Comparison of ENCODE assay signal across 9 mouse cellular contexts in genomic region chr10:128148789-128149365, GRCm38 (mm10). TPM values are rescaled to one million over a fixed set of nuclear protein-coding genes. Genes with fewer than 3 reads are reported as not detected.
DNase-seq lines count a peak whose midpoint lies in the region; ATAC-seq and TF ChIP-seq lines count a peak whose summit lies in the region.
"Had no signal": no experiment of that assay in that cellular context is flagged by ENCODE, and none has a peak within 500 bp of the region (broad histone marks: within the 10 kb centered on the region; RNA-seq: fewer than 3 reads in every experiment).

No protein-coding gene starts in this region.

- TF ChIP-seq EP300 in liver, embryonic 14.5 days (IDR thresholded peaks at IDR 0.05; ENCODE audit: low read depth), result no peak

- H3K4me1 ChIP-seq in kidney, adult 2 months (ENCODE audit: control insufficient read depth, insufficient read depth, low read length), result peaks cover 11% of the 10 kb centered on the region; the same call in 1 of the 2 replicates
- H3K4me1 ChIP-seq in G1E (ENCODE audit: insufficient read depth, low read depth, low read length), result peaks cover 20% of the 10 kb centered on the region
- H3K4me1 ChIP-seq in heart, embryonic 12.5 days (replicated peaks), result peaks cover 34% of the 10 kb centered on the region
- H3K4me1 ChIP-seq in liver, embryonic 14.5 days (replicated peaks; ENCODE audit: control insufficient read depth in 2 of 2, insufficient read depth in 2 of 2, low read length in 1 of 2), result peaks cover 11 to 12% of the 10 kb centered on the region in 2 experiments
- no peaks in the 10 kb centered on the region for H3K4me1 ChIP-seq in midbrain, embryonic 16.5 days (ENCODE audit: control insufficient read depth, insufficient read depth, low read length)

- ATAC-seq in G1E (ENCODE audit: extremely low read depth, insufficient number of reproducible peaks, low FRiP score, poor library complexity, severe bottlenecking), result no peak
- no peak for ATAC-seq in heart, embryonic 12.5 days (ENCODE audit: insufficient number of reproducible peaks, low FRiP score)
- ATAC-seq in liver, embryonic 14.5 days (ENCODE audit: insufficient read depth), result no peak
- no peak for ATAC-seq in midbrain, embryonic 16.5 days

- intact Hi-C loops in left cerebral cortex, postnatal 36 days (cut with DNase I), result no loop called here

- H3K9ac ChIP-seq in heart, embryonic 12.5 days, result no peak overlapping the region
- peak overlapping the region; percentile 76 for H3K9ac ChIP-seq in liver, embryonic 14.5 days (replicated peaks)
- no peak overlapping the region for H3K9ac ChIP-seq in midbrain, embryonic 16.5 days (ENCODE audit: low read depth, low read length)

- DNase-seq in kidney, adult 2 months, result no peak
- DNase-seq in kidney, adult 18-20 months, result no peak
- no peak for DNase-seq in G1E (ENCODE audit: low spot score)
- DNase-seq in liver, embryonic 14.5 days (ENCODE audit: low read depth in 3 of 3, low spot score in 3 of 3), result no peak
- DNase-seq in left cerebral cortex, postnatal 36 days (ENCODE audit: low spot score in 2 of 2), result no peak
- DNase-seq in ovary, postnatal 10 days (ENCODE audit: low spot score), result no peak

- H3K4me3 ChIP-seq in kidney, adult 2 months (ENCODE audit: insufficient read depth, low read depth, low read length), result no peak overlapping the region
- peak overlapping the region; percentile 66; the same call in 1 of the 2 replicates for H3K4me3 ChIP-seq in G1E (ENCODE audit: low read depth, low read length)
- no peak overlapping the region for H3K4me3 ChIP-seq in heart, embryonic 12.5 days
- H3K4me3 ChIP-seq in liver, embryonic 14.5 days (ENCODE audit: insufficient read depth in 1 of 2, low read depth in 2 of 2, low read length in 2 of 2), result peak overlapping the region in 1 of 2 experiments; percentile 59; a peak in 2 of 4 replicates
- no peak overlapping the region for H3K4me3 ChIP-seq in midbrain, embryonic 16.5 days (ENCODE audit: low read depth, low read length)
- H3K4me3 ChIP-seq: myocyte had no signal

- WGBS in kidney, adult 2 months, result 72% methylated on average over 5 of the region's 5 CpGs
- 75% methylated on average over 5 of the region's 5 CpGs for WGBS in heart, embryonic 12.5 days
- WGBS in liver, embryonic 14.5 days (ENCODE audit: insufficient replicate concordance), result 76% methylated on average over 5 of the region's 5 CpGs
- 94% methylated on average over 5 of the region's 5 CpGs for WGBS in midbrain, embryonic 16.5 days

- no peak for TF ChIP-seq CTCF in kidney, adult 2 months (conservative IDR thresholded peaks at IDR 0.05; ENCODE audit: insufficient read depth, insufficient read length, low read depth, low read length)
- TF ChIP-seq CTCF in G1E (IDR thresholded peaks at IDR 0.05; ENCODE audit: low read depth, low read length), result no peak
- TF ChIP-seq CTCF in liver, embryonic 14.5 days (IDR thresholded peaks at IDR 0.05; ENCODE audit: low read depth), result no peak

- H3K4me2 ChIP-seq in heart, embryonic 12.5 days, result peak overlapping the region; percentile 53; the same call in 1 of the 2 replicates
- peak overlapping the region; percentile 81 for H3K4me2 ChIP-seq in liver, embryonic 14.5 days (ENCODE audit: low read depth)
- H3K4me2 ChIP-seq in midbrain, embryonic 16.5 days (ENCODE audit: low read length), result no peak overlapping the region

- no peaks in the 10 kb centered on the region for H3K36me3 ChIP-seq in kidney, adult 2 months (ENCODE audit: control insufficient read depth, insufficient read depth, low read length)
- peaks cover 25% of the 10 kb centered on the region for H3K36me3 ChIP-seq in G1E (replicated peaks)
- peaks cover 51% of the 10 kb centered on the region for H3K36me3 ChIP-seq in heart, embryonic 12.5 days
- H3K36me3 ChIP-seq in liver, embryonic 14.5 days (replicated peaks; ENCODE audit: control insufficient read depth, insufficient read depth, low read depth), result no peaks in the 10 kb centered on the region
- no peaks in the 10 kb centered on the region for H3K36me3 ChIP-seq in midbrain, embryonic 16.5 days (ENCODE audit: control insufficient read depth, insufficient read depth, low read length)

- H3K27ac ChIP-seq in kidney, adult 2 months (ENCODE audit: insufficient read depth, low read depth, low read length), result peak overlapping the region; percentile 43; the same call in 1 of the 2 replicates
- peak overlapping the region; percentile 90; the same call in 1 of the 2 replicates for H3K27ac ChIP-seq in heart, embryonic 12.5 days (ENCODE audit: poor library complexity, severe bottlenecking)
- H3K27ac ChIP-seq in liver, embryonic 14.5 days, result peak overlapping the region; percentile 77
- no peak overlapping the region for H3K27ac ChIP-seq in midbrain, embryonic 16.5 days (ENCODE audit: low read length)

- no peaks in the 10 kb centered on the region for H3K27me3 ChIP-seq in kidney, adult 2 months (replicated peaks; ENCODE audit: control insufficient read depth, insufficient read depth, low read length)
- no peaks in the 10 kb centered on the region for H3K27me3 ChIP-seq in G1E (ENCODE audit: insufficient read depth, low read length)
- no peaks in the 10 kb centered on the region for H3K27me3 ChIP-seq in heart, embryonic 12.5 days (replicated peaks)
- H3K27me3 ChIP-seq in liver, embryonic 14.5 days (ENCODE audit: control insufficient read depth, insufficient read depth, low read length), result no peaks in the 10 kb centered on the region
- H3K27me3 ChIP-seq in midbrain, embryonic 16.5 days (ENCODE audit: control insufficient read depth, insufficient read depth, low read depth, low read length), result no peaks in the 10 kb centered on the region

- H3K9me3 ChIP-seq in G1E (replicated peaks), result no peaks in the 10 kb centered on the region
- no peaks in the 10 kb centered on the region for H3K9me3 ChIP-seq in heart, embryonic 12.5 days (replicated peaks)
- no peaks in the 10 kb centered on the region for H3K9me3 ChIP-seq in liver, embryonic 14.5 days (ENCODE audit: control insufficient read depth, low read length)
- no peaks in the 10 kb centered on the region for H3K9me3 ChIP-seq in midbrain, embryonic 16.5 days (replicated peaks; ENCODE audit: control insufficient read depth, low read length, poor library complexity, severe bottlenecking)

- TF ChIP-seq POLR2A in kidney, adult 2 months (IDR thresholded peaks at IDR 0.05; ENCODE audit: low read depth, low read length), result no peak

RNA-seq across cellular contexts. Expression of gene Rbms2, which starts 31.2 kb away (rescaled TPM):
- 69.0 and 70.1 TPM in 2 replicates for polyA plus RNA-seq in kidney, adult 2 months (2012; rRNA removed)
- total RNA-seq in G1E (2014; fragmentation: Nextera tagmentation) (28.1 and 32.1 TPM in 2 replicates), G1E (2017) (7.1 and 8.3 TPM in 2 replicates)
- polyA plus RNA-seq in G1E (2012), result 9.3 and 11.3 TPM in 2 replicates
- 43.4 and 44.1 TPM in 2 replicates for polyA plus RNA-seq in heart, embryonic 12.5 days (2016; fragmentation: Nextera tagmentation; extraction: Ambion mirVana)
- 8.0 and 9.5 TPM in 2 replicates for polyA plus RNA-seq in liver, embryonic 14.5 days (2012; rRNA removed)
- 4.5 and 6.1 TPM in 2 replicates for polyA plus RNA-seq in liver, embryonic 14.5 days (2014; fragmentation: Nextera tagmentation; extraction: Ambion mirVana)
- 10 to 100 TPM; 12.1 to 15.6 TPM for total RNA-seq in left cerebral cortex, postnatal 36 days (2021)
- polyA plus RNA-seq in midbrain, embryonic 16.5 days (2015; fragmentation: Nextera tagmentation; extraction: Ambion mirVana), result 7.0 and 7.8 TPM in 2 replicates

RNA-seq across cellular contexts. Expression of gene Gls2, which starts 45.4 kb away (rescaled TPM):
- polyA plus RNA-seq in kidney, adult 2 months (2012; rRNA removed), result 0.33 and 0.61 TPM in 2 replicates
- total RNA-seq in G1E (2014; fragmentation: Nextera tagmentation) (10.7 and 15.0 TPM in 2 replicates), G1E (2017) (4.0 and 5.3 TPM in 2 replicates)
- 11.1 and 14.6 TPM in 2 replicates for polyA plus RNA-seq in G1E (2012)
- 0.47 and 1.7 TPM in 2 replicates for polyA plus RNA-seq in heart, embryonic 12.5 days (2016; fragmentation: Nextera tagmentation; extraction: Ambion mirVana)
- 4.2 and 5.5 TPM in 2 replicates for polyA plus RNA-seq in liver, embryonic 14.5 days (2012; rRNA removed)
- 3.7 and 4.4 TPM in 2 replicates for polyA plus RNA-seq in liver, embryonic 14.5 days (2014; fragmentation: Nextera tagmentation; extraction: Ambion mirVana)
- 10 to 100 TPM; 31.3 to 33.2 TPM for total RNA-seq in left cerebral cortex, postnatal 36 days (2021)
- polyA plus RNA-seq in midbrain, embryonic 16.5 days (2015; fragmentation: Nextera tagmentation; extraction: Ambion mirVana), result 1.1 and 1.7 TPM in 2 replicates

RNA-seq across cellular contexts. Expression of gene Baz2a, which starts 57.5 kb away (rescaled TPM):
- polyA plus RNA-seq in kidney, adult 2 months (2012; rRNA removed), result 21.6 and 22.5 TPM in 2 replicates
- total RNA-seq in G1E (2014; fragmentation: Nextera tagmentation) (102 and 116 TPM in 2 replicates), G1E (2017) (14.8 and 16.6 TPM in 2 replicates)
- 24.8 and 34.7 TPM in 2 replicates for polyA plus RNA-seq in G1E (2012)
- 11.3 and 12.2 TPM in 2 replicates for polyA plus RNA-seq in heart, embryonic 12.5 days (2016; fragmentation: Nextera tagmentation; extraction: Ambion mirVana)
- 9.5 TPM in 2 replicates for polyA plus RNA-seq in liver, embryonic 14.5 days (2012; rRNA removed)
- polyA plus RNA-seq in liver, embryonic 14.5 days (2014; fragmentation: Nextera tagmentation; extraction: Ambion mirVana), result 9.1 and 10.3 TPM in 2 replicates
- total RNA-seq in left cerebral cortex, postnatal 36 days (2021), result 10 to 100 TPM; 31.6 to 44.5 TPM
- polyA plus RNA-seq in midbrain, embryonic 16.5 days (2015; fragmentation: Nextera tagmentation; extraction: Ambion mirVana), result 7.4 and 8.5 TPM in 2 replicates
